Comparison of ENCODE assay signal across 8 mouse cellular contexts in the genomic region with DNA sequence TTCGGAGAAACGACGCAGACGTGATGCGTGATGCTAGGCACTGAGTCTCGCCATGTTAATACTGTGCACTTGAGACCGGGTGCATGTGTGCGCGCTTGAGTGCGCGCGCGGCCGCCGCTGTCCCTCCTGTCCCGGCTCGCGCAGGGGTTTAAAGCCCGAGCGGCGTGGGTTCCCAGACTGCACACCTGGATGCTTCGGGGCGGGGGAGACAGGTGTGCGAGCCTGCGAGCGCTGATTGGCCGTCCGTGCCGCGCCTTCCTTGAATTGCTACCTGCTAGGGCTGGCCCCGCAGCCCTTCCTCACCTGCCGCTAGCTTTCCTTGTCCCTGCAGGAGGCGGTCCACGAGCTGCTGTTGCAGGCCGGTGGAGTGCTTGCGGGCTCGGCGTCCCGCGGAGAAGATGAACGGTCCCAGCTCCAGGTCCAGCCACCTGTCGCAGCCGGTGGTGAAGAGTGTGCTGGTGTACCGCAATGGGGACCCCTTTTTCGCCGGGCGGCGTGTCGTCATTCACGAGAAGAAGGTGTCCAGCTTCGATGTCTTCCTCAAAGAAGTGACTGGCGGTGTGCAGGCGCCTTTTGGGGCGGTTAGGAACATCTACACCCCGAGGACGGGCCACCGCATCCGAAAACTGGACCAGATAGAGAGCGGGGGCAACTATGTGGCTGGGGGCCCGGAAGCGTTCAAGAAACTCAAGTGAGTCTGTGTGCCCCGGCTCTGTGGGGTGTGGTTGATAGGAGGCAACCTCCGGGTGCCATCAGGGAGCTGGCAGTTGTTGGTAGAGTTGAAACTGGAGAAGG. TPM values are rescaled to one million over a fixed set of nuclear protein-coding genes. Genes with fewer than 3 reads are reported as not detected.
DNase-seq lines count a peak whose midpoint lies in the region; ATAC-seq and TF ChIP-seq lines count a peak whose summit lies in the region.

A gene (plus strand): TSS at position 132 of the 795 bp plus-strand sequence.

- no peak for TF ChIP-seq CTCF in kidney, adult 2 months (conservative IDR thresholded peaks at IDR 0.05; ENCODE audit: insufficient read depth, insufficient read length, low read depth, low read length)
- no peak for TF ChIP-seq CTCF in liver, embryonic 14.5 days (IDR thresholded peaks at IDR 0.05; ENCODE audit: low read depth)

- H3K36me3 ChIP-seq in heart, embryonic 11.5 days (ENCODE audit: control insufficient read depth, insufficient read depth, low read length), result no peaks in the 10 kb centered on the region
- no peaks in the 10 kb centered on the region for H3K36me3 ChIP-seq in forebrain, embryonic 10.5 days (replicated peaks)
- no peaks in the 10 kb centered on the region for H3K36me3 ChIP-seq in kidney, adult 2 months (ENCODE audit: control insufficient read depth, insufficient read depth, low read length)
- H3K36me3 ChIP-seq in liver, embryonic 14.5 days (replicated peaks; ENCODE audit: control insufficient read depth, insufficient read depth, low read depth), result no peaks in the 10 kb centered on the region
- H3K36me3 ChIP-seq in neural tube, embryonic 12.5 days, result no peaks in the 10 kb centered on the region

- ATAC-seq in heart, embryonic 11.5 days (replicated peaks; ENCODE audit: insufficient number of reproducible peaks, low FRiP score, low TSS enrichment), result peak; percentile 51; the same call in 1 of the 2 replicates
- no peak for ATAC-seq in liver, embryonic 14.5 days (ENCODE audit: insufficient read depth)
- peak; percentile 70 for ATAC-seq in neural tube, embryonic 12.5 days (ENCODE audit: low FRiP score, low read depth)

- no peaks in the 10 kb centered on the region for H3K4me1 ChIP-seq in heart, embryonic 11.5 days (ENCODE audit: control insufficient read depth, insufficient read depth, low read length)
- peaks cover 20% of the 10 kb centered on the region for H3K4me1 ChIP-seq in forebrain, embryonic 10.5 days
- H3K4me1 ChIP-seq in kidney, adult 2 months (ENCODE audit: control insufficient read depth, insufficient read depth, low read length), result no peaks in the 10 kb centered on the region
- H3K4me1 ChIP-seq in liver, embryonic 14.5 days (replicated peaks; ENCODE audit: control insufficient read depth in 2 of 2, insufficient read depth in 2 of 2, low read length in 1 of 2), result peaks cover 0 to 2% of the 10 kb centered on the region in 2 experiments; a peak in 1 of 4 replicates
- H3K4me1 ChIP-seq in neural tube, embryonic 12.5 days, result peaks cover 15% of the 10 kb centered on the region

- no peak for TF ChIP-seq EP300 in liver, embryonic 14.5 days (IDR thresholded peaks at IDR 0.05; ENCODE audit: low read depth)

- no peak for TF ChIP-seq POLR2A in kidney, adult 2 months (IDR thresholded peaks at IDR 0.05; ENCODE audit: low read depth, low read length)

- H3K9ac ChIP-seq in heart, embryonic 11.5 days (ENCODE audit: low read depth, low read length), result peak within 1 kb of the TSS; percentile 44; the same call in 1 of the 2 replicates
- no peak within 1 kb of the TSS for H3K9ac ChIP-seq in liver, embryonic 14.5 days (replicated peaks)
- H3K9ac ChIP-seq in neural tube, embryonic 12.5 days, result peak within 1 kb of the TSS; percentile 47

- WGBS in heart, embryonic 11.5 days (ENCODE audit: insufficient replicate concordance), result 6% methylated on average over 63 of the region's 63 CpGs
- 3% methylated on average over 63 of the region's 63 CpGs for WGBS in forebrain, embryonic 10.5 days
- whole genome bisulfite sequencing in kidney, adult 2 months, result 4% methylated on average over 63 of the region's 63 CpGs
- WGBS in liver, embryonic 14.5 days (ENCODE audit: insufficient replicate concordance), result 5% methylated on average over 63 of the region's 63 CpGs
- 4% methylated on average over 63 of the region's 63 CpGs for WGBS in neural tube, embryonic 12.5 days

- H3K27ac ChIP-seq in heart, embryonic 11.5 days (ENCODE audit: low read depth, low read length), result no peak within 1 kb of the TSS
- peak within 1 kb of the TSS; percentile 72 for H3K27ac ChIP-seq in forebrain, embryonic 10.5 days
- no peak within 1 kb of the TSS for H3K27ac ChIP-seq in kidney, adult 2 months (ENCODE audit: insufficient read depth, low read depth, low read length)
- H3K27ac ChIP-seq in liver, embryonic 14.5 days, result no peak within 1 kb of the TSS
- H3K27ac ChIP-seq in neural tube, embryonic 12.5 days, result no peak within 1 kb of the TSS

- peaks cover 25% of the 10 kb centered on the region for H3K27me3 ChIP-seq in heart, embryonic 11.5 days (ENCODE audit: control insufficient read depth, insufficient read depth, low read length)
- peaks cover 59% of the 10 kb centered on the region for H3K27me3 ChIP-seq in forebrain, embryonic 10.5 days (ENCODE audit: poor library complexity, severe bottlenecking)
- H3K27me3 ChIP-seq in kidney, adult 2 months (replicated peaks; ENCODE audit: control insufficient read depth, insufficient read depth, low read length), result no peaks in the 10 kb centered on the region
- H3K27me3 ChIP-seq in liver, embryonic 14.5 days (ENCODE audit: control insufficient read depth, insufficient read depth, low read length), result peaks cover 31% of the 10 kb centered on the region
- peaks cover 26% of the 10 kb centered on the region for H3K27me3 ChIP-seq in neural tube, embryonic 12.5 days (replicated peaks)

- 0 out of 2 replicates have a peak, but pooled peaks cover 3% of the 10 kb centered on the region for H3K9me3 ChIP-seq in heart, embryonic 11.5 days (replicated peaks; ENCODE audit: control insufficient read depth, low read length)
- no peaks in the 10 kb centered on the region for H3K9me3 ChIP-seq in forebrain, embryonic 10.5 days
- no peaks in the 10 kb centered on the region for H3K9me3 ChIP-seq in liver, embryonic 14.5 days (ENCODE audit: control insufficient read depth, low read length)
- peaks cover 3% of the 10 kb centered on the region; the same call in 1 of the 2 replicates for H3K9me3 ChIP-seq in neural tube, embryonic 12.5 days

- peak within 1 kb of the TSS; percentile 50 for H3K4me3 ChIP-seq in heart, embryonic 11.5 days (ENCODE audit: low read depth, low read length)
- H3K4me3 ChIP-seq in forebrain, embryonic 10.5 days, result peak within 1 kb of the TSS; percentile 64
- H3K4me3 ChIP-seq in kidney, adult 2 months (ENCODE audit: insufficient read depth, low read depth, low read length), result peak within 1 kb of the TSS; percentile 46
- H3K4me3 ChIP-seq in liver, embryonic 14.5 days (ENCODE audit: insufficient read depth in 1 of 2, low read depth in 2 of 2, low read length in 2 of 2), result peak within 1 kb of the TSS; percentile 16 to 40
- peak within 1 kb of the TSS; percentile 48 for H3K4me3 ChIP-seq in neural tube, embryonic 12.5 days

- DNase-seq in heart, adult 8-10 months (ENCODE audit: low spot score), result no peak
- peak; percentile 62 for DNase-seq in ZHBTc4 (ENCODE audit: low read depth, low spot score)
- DNase-seq in forebrain, embryonic 10.5 days (ENCODE audit: extremely low spot score, low spot score), result peak; percentile 33
- DNase-seq in kidney, adult 2 months, result peak; percentile 67
- DNase-seq in liver, embryonic 14.5 days (ENCODE audit: low read depth in 3 of 3, low spot score in 3 of 3), result no peak
- DNase-seq in spleen, adult 12 weeks (ENCODE audit: low spot score), result no peak

- H3K4me2 ChIP-seq in heart, embryonic 11.5 days, result peak within 1 kb of the TSS; percentile 88
- peak within 1 kb of the TSS; percentile 52 for H3K4me2 ChIP-seq in liver, embryonic 14.5 days (ENCODE audit: low read depth)
- H3K4me2 ChIP-seq in neural tube, embryonic 12.5 days (replicated peaks), result peak within 1 kb of the TSS; percentile 94

RNA-seq across cellular contexts. Expression of the gene that starts here (rescaled TPM):
- 0.69 and 1.2 TPM in 2 replicates for polyA plus RNA-seq in heart, embryonic 11.5 days (2014; fragmentation: Nextera tagmentation; extraction: Ambion mirVana)
- not detected for total RNA-seq in heart, adult 8-10 months (2022)
- 1.5 and 2.1 TPM in 2 replicates for polyA plus RNA-seq in forebrain, embryonic 10.5 days (2016; fragmentation: Nextera tagmentation; extraction: Ambion mirVana)
- 1.4 and 1.6 TPM in 2 replicates for polyA plus RNA-seq in kidney, adult 2 months (2012; rRNA removed)
- polyA plus RNA-seq in liver, embryonic 14.5 days (2012; rRNA removed), result 0.03 and 0.08 TPM in 2 replicates
- polyA plus RNA-seq in liver, embryonic 14.5 days (2014; fragmentation: Nextera tagmentation; extraction: Ambion mirVana), result 0.27 TPM in 1 of 2 replicates, not detected in the other
- 2.8 and 2.9 TPM in 2 replicates for polyA plus RNA-seq in neural tube, embryonic 12.5 days (2016; fragmentation: Nextera tagmentation; extraction: Ambion mirVana)

Comparison
In these comparisons a context has a peak if more than half of its experiments do, and no peak if none do; other contexts are left out.
1. DNase-seq: peak in ZHBTc4 (single experiment), forebrain, embryonic 10.5 days (single experiment) and kidney, adult 2 months (single experiment); none in heart, adult 8-10 months (single experiment), liver, embryonic 14.5 days (0 of 3) and spleen, adult 12 weeks (single experiment).
2. Peak in every context shown above with its lines, with median percentiles within 50 percentile points of each other: H3K4me2 ChIP-seq and H3K4me3 ChIP-seq.